Mouse (Mus musculus): ENCODE measurements around the gene Ano6.

The Ano6 gene

GRCm38 (mm10) chr15:95932358-95932757 is 141.7 kb downstream of the Ano6 start:
- DNase-seq (ENCODE audit: low read depth): peak; percentile 8

- no peak for DNase-seq (ENCODE audit: low read depth)
These were observed 144.5 kb downstream of the Ano6 start for GRCm38 (mm10) chr15:95935141-95935540.

- DNase-seq (ENCODE audit: low read depth): peak; percentile 59
These were observed 152.8 kb downstream of the Ano6 start for GRCm38 (mm10) chr15:95943470-95943869.

GRCm38 (mm10) chr15:95944299-95944698 is 153.7 kb downstream of the Ano6 start:
- no peak for DNase-seq (ENCODE audit: low read depth)

DNA sequence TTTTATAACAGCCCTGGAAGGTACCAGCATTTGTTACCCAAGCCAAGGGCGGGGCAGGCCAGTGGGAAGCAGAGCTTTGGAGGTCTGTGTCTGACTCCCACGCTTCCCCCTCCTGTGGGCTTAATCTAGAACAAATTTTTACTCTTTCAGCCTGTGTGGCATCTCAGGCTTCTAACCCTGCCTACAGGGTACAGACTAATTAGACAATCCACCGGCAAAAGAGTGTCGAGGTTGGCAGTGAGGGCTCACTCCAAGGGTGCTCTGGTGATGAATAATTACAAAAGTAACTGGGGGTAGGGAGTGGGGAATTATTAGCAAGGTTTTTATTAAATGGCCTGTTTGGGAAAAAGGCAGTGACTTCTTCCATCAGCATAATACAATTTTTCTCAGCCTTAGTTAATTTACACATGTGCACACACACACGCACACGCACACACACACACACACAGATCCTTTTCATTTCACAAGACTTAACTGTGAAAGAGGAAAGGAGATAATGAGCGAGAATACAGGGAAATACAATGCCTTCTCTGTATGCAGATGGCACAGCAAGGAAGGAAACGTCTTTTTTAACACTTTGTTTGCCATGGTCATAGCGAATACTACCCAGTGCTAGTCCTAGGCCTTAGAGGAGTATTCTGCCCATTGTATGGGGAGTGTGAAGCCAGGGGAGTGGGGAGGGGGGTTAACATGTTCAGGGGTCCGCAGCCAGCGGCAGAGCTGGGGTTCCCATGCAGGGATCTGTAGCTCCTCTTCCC is 155.5 kb downstream of the Ano6 start:
- DNase-seq (ENCODE audit: low read depth): no peak

DNA sequence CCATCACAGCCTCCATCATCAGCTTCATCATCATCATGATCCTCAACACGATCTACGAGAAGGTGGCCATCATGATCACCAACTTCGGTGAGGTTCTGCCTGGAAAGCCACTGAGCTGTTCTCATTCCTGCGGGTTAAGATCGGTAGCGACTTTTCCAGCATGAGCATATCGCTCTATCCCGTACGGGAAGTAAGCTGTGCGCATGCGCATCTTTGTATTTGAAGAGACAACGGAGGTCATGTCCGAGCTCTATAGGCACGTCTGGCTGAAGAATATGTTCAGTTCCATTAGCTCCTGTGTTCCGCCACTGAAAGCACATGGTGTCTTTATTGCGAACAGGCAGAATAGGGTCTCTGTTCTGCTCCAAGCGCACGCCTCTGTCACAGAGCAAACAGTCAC is 157.8 kb downstream of the Ano6 start:
- DNase-seq (ENCODE audit: low read depth): no peak

GRCm38 (mm10) chr15:95949336-95949735 is 158.7 kb downstream of the Ano6 start:
- DNase-seq (ENCODE audit: low read depth): no peak

DNA sequence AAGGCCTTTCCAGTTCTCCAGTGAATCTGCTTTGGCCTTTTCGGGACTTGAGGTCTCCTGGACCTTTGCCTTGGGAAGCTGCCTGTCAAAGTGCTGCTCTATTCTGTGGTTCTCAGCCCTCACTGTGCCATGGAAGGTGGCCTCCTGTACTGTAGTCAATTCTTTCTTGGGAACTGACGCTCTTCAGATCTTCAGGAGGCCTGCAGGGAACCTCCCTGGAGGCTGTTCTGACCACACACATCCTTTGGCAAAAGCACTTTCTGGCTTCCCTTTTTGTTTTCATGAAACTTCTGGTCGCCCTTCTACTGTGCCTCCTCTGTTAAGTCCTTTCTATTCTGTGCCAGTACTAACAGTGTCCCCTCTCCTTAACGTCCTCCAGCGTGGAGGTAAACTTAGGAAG is 160.9 kb downstream of the Ano6 start:
- no peak for DNase-seq (ENCODE audit: low read depth)

DNA sequence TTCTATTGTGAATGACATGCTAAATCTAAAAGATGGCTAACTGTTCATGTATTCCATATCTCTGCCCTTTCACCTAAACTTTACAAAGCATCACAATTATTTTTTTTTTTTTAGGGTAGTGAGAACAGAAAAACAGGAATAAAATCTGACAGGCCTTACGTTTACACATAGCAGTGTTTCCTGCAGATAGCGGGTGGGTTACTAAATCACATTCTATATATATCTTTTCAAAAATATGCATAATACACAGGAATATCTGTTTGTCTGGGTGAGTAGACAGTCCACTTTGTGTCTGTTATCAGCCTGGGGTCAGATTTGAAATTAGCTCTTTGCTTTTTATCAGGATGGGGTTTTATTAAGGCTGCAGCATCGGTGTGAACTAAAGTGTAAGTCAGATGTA is 166.0 kb downstream of the Ano6 start:
- no peak for DNase-seq (ENCODE audit: low read depth)

DNA sequence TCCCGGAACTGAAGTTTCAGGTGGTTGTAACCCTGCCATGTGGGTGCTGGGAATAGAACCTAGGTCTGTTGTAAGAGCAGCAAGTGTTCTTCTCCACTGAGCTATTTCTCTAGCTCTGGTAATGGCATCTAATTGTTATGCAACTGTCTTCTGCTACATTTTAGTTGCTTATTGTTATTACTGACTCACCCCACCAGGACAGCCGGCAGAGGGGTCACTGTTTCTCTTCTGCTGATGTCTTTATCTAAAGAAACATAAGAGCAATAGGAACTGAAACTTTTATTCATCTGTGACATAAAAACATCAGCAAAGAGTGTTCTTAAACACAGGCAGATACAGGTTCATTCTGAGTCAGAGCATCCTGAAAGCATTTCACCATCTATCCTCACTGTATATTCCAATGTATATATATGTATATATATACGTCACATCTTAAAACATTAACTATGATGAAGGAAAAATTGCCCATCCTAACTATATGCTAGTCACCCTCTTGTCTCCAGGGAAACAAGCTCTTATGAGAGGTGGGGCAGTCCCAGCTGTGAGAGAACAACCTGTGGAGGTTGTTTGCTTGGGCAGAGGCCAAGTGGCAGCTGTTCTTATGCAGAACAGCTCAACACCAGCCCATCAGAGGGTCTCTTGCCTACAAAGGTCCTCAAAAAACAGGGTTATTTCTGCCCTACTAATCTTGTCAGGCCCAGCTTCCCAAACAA is 171.9 kb downstream of the Ano6 start:
- DNase-seq (ENCODE audit: low read depth): no peak

- DNase-seq (ENCODE audit: low read depth): no peak
These were observed 172.5 kb downstream of the Ano6 start for GRCm38 (mm10) chr15:95963124-95963482.

- DNase-seq (ENCODE audit: low read depth): no peak
These were observed 173.0 kb downstream of the Ano6 start for GRCm38 (mm10) chr15:95963533-95964250.

- DNase-seq (ENCODE audit: low read depth): no peak
These were observed 173.6 kb downstream of the Ano6 start for GRCm38 (mm10) chr15:95964251-95964561.

GRCm38 (mm10) chr15:95966979-95967378 is 176.3 kb downstream of the Ano6 start:
- DNase-seq (ENCODE audit: low read depth): no peak

DNA sequence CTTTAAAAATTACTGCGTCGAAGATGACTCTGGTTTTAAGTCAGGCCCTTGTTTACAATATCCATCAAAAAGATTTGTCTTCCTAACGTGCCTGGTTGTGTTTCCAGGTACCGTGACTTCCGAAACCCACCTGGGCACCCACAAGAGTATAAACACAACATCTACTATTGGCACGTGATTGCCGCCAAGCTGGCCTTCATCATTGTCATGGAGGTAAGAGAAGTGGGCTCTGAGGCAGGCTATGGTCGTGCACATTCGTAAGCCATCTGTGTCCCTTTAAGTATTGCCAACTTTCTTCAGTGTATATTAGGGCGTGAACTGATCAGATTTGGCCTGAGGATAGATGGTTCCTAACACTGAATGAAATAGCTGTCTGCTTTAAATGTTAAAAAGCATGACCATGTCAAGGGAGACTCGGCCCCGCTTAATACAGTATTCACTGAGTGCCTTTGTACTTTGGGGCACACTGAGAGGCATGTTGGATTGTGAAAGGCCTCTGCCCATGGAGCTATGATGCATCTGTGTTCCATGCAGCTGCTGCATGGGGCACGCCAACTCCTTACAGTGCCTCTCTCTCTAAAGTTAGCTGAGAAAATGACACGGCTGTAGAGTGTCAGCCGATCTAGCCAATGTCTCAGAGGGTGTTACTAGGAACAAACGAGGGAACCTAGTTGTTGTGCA is 177.0 kb downstream of the Ano6 start:
- no peak for DNase-seq (ENCODE audit: low read depth)

DNA sequence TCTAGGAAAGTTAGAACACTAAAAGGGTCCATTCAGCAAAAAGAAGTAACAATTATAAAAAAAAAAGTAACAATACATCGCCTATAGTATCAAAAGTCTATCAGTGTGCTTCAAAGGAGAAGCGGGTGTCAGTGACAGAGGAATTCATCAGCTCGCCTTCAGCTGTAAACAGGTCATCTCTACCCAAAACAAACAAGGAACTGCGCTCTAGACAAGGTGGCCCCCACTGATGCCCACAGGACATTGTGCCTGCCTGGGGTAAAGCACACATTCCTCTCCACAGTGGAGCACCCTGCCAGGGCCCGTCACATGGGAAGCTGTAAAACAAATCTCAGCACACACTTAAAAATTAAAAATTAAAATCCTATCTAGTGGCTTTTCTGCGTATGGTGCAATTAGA is 179.0 kb downstream of the Ano6 start:
- DNase-seq (ENCODE audit: low read depth): no peak

DNA sequence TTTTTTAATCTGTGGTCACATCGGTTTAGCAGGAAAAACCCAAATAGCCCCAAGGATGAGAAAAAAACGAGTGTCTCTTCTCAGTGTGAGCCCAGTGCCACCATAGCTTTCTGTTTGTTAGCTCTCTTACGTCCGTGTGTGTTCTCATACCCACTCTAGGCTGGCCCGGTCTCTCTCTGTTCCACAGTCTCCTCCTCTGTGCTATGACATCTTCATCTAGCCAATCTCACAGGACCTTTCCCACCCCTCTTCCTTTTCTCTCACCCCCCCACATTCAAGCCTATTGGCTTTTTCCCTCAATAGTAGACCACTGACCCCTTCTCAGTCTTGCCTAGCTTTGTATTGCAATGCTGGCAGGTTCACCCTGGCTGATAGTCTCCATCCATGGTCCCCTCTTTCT is 179.5 kb downstream of the Ano6 start:
- no peak for DNase-seq (ENCODE audit: low read depth)

- no peak for DNase-seq (ENCODE audit: low read depth)
These were observed 180.0 kb downstream of the Ano6 start for GRCm38 (mm10) chr15:95970691-95971090.

DNA sequence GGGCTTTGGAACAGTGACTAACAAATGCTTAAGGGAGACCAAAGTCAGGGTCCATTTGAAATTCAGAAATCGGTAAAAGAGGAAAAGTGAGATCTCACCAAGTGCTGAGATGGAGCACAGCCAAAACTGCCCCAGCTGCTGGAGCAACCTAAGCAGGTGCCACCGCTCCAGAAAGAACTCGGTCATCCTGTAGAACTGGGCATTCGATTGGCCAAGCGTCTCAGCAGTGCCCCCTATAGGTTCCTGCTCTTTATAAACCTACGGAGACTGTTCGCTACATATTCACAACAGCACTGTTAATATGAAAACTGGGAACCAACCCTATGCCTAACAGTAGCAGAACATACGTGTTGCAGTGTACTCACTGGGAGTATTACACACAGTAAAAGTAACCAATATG is 180.7 kb downstream of the Ano6 start:
- DNase-seq (ENCODE audit: low read depth): no peak

DNA sequence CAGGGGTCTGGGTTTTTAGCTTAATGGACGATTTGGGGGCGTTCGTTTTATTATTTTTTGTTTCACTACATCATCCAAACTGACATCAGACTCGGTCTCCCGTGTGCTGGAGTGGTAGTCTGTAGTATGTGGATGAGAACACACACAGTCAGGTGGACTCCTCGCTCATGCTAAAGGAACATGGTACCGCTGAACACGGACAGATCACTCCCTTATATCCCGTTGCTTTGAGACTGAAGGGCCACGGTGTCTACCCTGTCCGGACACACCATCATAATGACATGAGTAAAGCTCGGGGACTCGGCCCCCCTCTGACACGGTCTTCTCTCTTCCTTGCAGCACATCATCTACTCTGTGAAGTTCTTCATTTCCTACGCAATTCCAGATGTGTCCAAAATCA is 181.5 kb downstream of the Ano6 start:
- DNase-seq (ENCODE audit: low read depth): no peak

DNA sequence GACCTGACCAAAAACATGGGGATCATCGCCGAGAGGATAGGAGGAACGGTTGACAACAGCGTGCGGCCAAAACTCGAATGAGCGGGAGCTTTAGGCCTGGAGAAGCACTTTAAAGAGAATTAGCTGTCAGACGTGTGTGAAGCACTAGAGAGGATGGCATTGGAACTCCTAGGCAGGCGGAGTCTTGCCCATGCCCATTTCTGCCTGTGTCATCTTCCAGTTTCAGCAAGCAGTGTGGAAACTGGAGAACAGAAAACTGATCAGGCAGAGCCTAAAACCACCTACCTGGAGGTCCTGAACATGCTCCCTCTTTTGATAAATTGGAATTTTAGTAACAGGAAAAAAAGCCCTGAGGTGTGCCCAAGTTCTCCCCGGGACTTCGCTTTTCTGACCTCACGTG is 182.0 kb downstream of the Ano6 start:
- DNase-seq (ENCODE audit: low read depth): no peak

GRCm38 (mm10) chr15:95974021-95974597 is 183.5 kb downstream of the Ano6 start:
- peak; percentile 78 for DNase-seq (ENCODE audit: low read depth)
